Mouse (Mus musculus) thymus, adult 2 months (tissue): ENCODE results near the gene Tle4. TPM values are rescaled to one million over a fixed set of nuclear protein-coding genes. Genes with fewer than 3 reads are reported as not detected.

Experiments
- DNase-seq: peaks from one replicate; pipeline ENCODE4 v3.0.0; 2021
- H3K27ac ChIP-seq: fragments of 200-500 bp; 2 replicates; pipeline ENCODE4 v1.5.1; 2012; ENCODE audit warnings: low read length, control low read depth; ENCODE audit not compliant: control insufficient read depth, insufficient read depth
- H3K27me3 ChIP-seq: fragments of 200-500 bp; 2 replicates; pipeline ENCODE4 v1.6.1; 2012; ENCODE audit warnings: mild to moderate bottlenecking, low read length, moderate library complexity, mixed read lengths; ENCODE audit not compliant: control insufficient read depth, insufficient read depth
- H3K36me3 ChIP-seq: fragments of 200-500 bp; 2 replicates; pipeline ENCODE4 v1.6.1; 2012; ENCODE audit warnings: mild to moderate bottlenecking, low read length, moderate library complexity; ENCODE audit not compliant: control insufficient read depth, insufficient read depth
- H3K4me1 ChIP-seq: fragments of 200-500 bp; replicated peaks from 2 replicates; pipeline ENCODE4 v1.6.1; 2012; ENCODE audit warnings: low read length; ENCODE audit not compliant: control insufficient read depth, insufficient read depth
- H3K4me3 ChIP-seq: fragments of 200-500 bp; 2 replicates; pipeline ENCODE4 v1.5.1; 2012; ENCODE audit warnings: mild to moderate bottlenecking, low read length, control low read depth, moderate library complexity; ENCODE audit not compliant: control insufficient read depth, insufficient read depth
- CTCF ChIP-seq: fragments of 200-500 bp; IDR thresholded peaks from 2 replicates; pipeline ENCODE4 v1.5.1; 2012; ENCODE audit warnings: mild to moderate bottlenecking, control low read depth, low read length, moderate library complexity, borderline replicate concordance; ENCODE audit not compliant: control insufficient read depth, poor library complexity, insufficient read depth; ENCODE audit errors: extremely low read depth
- POLR2A ChIP-seq: fragments of 200-500 bp; IDR thresholded peaks from 2 replicates; pipeline ENCODE4 v1.6.1; 2012; ENCODE audit warnings: mild to moderate bottlenecking, low read length, control low read depth, moderate library complexity; ENCODE audit not compliant: control insufficient read depth, poor library complexity, insufficient read depth; ENCODE audit errors: extremely low read depth
- WGBS: fragments of 180-500 bp; shearing (Covaris S2); methylation state at CpG from one replicate; pipeline ENCODE4 v1.1.7; 2018; 5-methylcytosine and 5-hydroxymethylcytosine counted together
- polyA plus RNA-seq: library from polyadenylated mRNA; depleted of rRNA; stranded (reverse); fragments of >200 nt; gene quantifications from 2 replicates; pipeline ENCODE4 v1.2.3, GENCODE M21; 2012

The Tle4 gene
- polyA plus RNA-seq, 1 experiment, result 17.8 TPM

DNA sequence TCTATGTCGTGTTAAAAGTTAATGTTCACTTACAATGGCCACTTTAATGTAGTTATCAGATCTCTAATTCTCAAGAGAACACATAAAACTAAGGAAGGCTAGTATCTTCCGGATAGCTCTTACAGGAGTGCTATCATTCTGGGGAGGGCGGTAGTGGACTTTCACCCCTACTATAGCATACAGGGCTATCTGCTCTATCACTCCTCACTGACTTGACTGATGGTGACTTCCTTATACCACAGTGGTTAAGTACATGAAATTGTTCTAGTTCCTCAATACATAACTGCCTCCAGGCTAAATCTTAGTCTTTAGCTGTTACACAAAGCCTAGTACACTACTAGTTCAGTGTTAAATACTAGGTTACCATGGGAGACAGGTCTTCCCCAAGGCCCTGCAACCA, 104.8 kb downstream of the Tle4 start:
- 94% methylated on average over 3 of the region's 3 CpGs for WGBS
- no peaks in the 10 kb centered on the region for H3K27me3 ChIP-seq

DNA sequence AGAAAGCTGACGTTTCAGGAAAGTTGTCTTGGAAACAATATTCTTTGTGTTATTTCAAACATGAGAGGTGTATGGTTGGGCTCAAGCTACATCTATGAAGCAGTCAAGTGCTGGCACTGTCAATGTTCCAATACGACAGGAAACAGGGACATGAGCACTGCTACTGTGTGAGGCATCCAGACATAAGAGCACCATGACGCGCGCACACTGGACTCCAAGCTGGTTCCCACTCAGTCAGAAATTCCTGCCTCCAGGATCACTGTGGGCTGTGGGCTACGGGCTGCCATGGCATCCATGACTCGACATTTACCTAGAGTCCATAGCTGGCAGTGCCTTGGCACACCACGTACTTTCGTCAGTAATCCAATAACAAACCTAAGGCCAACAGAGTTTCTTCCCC, 110.7 kb downstream of the Tle4 start:
- no peak for DNase-seq
- H3K27me3 ChIP-seq, result no peaks in the 10 kb centered on the region
- 95% methylated on average over 9 of the region's 9 CpGs for WGBS
- TF ChIP-seq CTCF (no peak), POLR2A (no peak)
- no peak overlapping the region for H3K27ac ChIP-seq
- no peaks in the 10 kb centered on the region for H3K36me3 ChIP-seq
- no peaks in the 10 kb centered on the region for H3K4me1 ChIP-seq
- no peak overlapping the region for H3K4me3 ChIP-seq

More for the DNA sequence above, 104.8 kb downstream of the Tle4 start:
- H3K4me1 ChIP-seq, result no peaks in the 10 kb centered on the region
- no peak overlapping the region for H3K4me3 ChIP-seq
- no peak for DNase-seq
- no peak overlapping the region for H3K27ac ChIP-seq
- H3K36me3 ChIP-seq, result no peaks in the 10 kb centered on the region
- no peak for TF ChIP-seq CTCF
- no peak for TF ChIP-seq POLR2A

DNA sequence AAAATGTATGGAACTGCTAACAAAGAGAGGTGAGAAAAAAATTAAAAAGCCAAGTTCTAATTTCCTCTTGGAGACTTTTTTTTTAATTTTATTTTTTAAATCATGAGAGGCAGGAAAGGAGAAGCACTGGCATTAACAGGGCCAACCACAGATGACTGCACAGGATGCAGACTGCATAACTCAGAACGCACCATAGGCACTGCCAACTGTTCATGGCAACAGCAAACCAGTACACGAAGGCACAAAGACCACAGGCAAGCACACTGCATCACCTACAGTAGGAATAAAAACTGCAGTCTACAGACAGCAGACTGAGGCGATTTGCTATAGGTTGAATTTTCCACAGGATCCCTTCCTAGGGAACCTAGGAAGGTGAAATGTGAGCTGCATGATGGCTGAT, 112.7 kb downstream of the Tle4 start:
- TF ChIP-seq POLR2A (no peak), CTCF (no peak)
- no peak for DNase-seq
- H3K27me3 ChIP-seq, result no peaks in the 10 kb centered on the region

DNA sequence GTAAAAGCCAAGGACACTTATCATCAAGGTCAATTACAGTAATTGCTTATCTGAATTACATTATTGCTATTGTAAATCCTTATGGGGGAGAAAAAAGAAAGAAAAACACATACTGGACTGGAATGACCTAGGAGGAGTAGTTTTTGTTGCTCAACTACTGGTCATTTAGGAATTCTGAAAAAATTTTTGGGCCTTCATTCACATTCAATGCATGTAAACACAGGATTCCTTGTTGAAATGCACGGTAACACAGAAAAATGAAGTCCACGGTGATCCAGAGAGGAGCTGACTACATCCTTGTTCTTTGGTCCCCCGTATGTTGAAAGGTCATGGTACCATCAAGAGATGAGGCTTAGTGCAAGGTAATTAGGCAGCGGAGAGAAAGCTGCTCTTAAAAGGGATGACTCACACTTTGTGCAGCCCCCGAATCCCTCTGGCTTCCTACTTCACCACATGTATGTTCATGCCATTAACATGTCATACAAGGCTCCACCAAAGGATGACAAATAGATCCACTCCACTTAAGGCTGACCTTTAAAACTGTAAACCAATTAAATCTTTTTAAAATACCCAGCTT, 115.2 kb downstream of the Tle4 start:
- H3K27me3 ChIP-seq, result no peaks in the 10 kb centered on the region
- H3K36me3 ChIP-seq, result no peaks in the 10 kb centered on the region
- H3K27ac ChIP-seq, result no peak overlapping the region
- DNase-seq, result no peak
- H3K4me1 ChIP-seq, result no peaks in the 10 kb centered on the region
- no peak overlapping the region for H3K4me3 ChIP-seq
- no peak for TF ChIP-seq CTCF
- no peak for TF ChIP-seq POLR2A
- WGBS, result 97% methylated on average over 5 of the region's 5 CpGs

More for the DNA sequence above, 112.7 kb downstream of the Tle4 start:
- WGBS, result 34% methylated on average over 3 of the region's 3 CpGs
- Histone ChIP-seq H3K36me3 (no peaks in the 10 kb centered on the region), H3K4me3 (no peak overlapping the region), H3K4me1 (no peaks in the 10 kb centered on the region), H3K27ac (no peak overlapping the region)

- DNase-seq, result no peak
- TF ChIP-seq POLR2A (no peak), CTCF (no peak)
- Histone ChIP-seq H3K27ac (no peak overlapping the region), H3K4me1 (no peaks in the 10 kb centered on the region), H3K4me3 (no peak overlapping the region), H3K27me3 (no peaks in the 10 kb centered on the region), H3K36me3 (no peaks in the 10 kb centered on the region)
- WGBS, result 93% methylated on average over 5 of the region's 5 CpGs
These were observed 115.9 kb downstream of the Tle4 start for GRCm38 (mm10) chr19:14481796-14482561.

GRCm38 (mm10) chr19:14479711-14480110, 118.1 kb downstream of the Tle4 start:
- no peaks in the 10 kb centered on the region for H3K4me1 ChIP-seq
- no peaks in the 10 kb centered on the region for H3K36me3 ChIP-seq
- no peaks in the 10 kb centered on the region for H3K27me3 ChIP-seq
- no peak overlapping the region for H3K27ac ChIP-seq
- H3K4me3 ChIP-seq, result no peak overlapping the region
- TF ChIP-seq CTCF (no peak), POLR2A (no peak)
- no peak for DNase-seq
